8 mouse cellular contexts compared by ENCODE assay signal in the genomic region with DNA sequence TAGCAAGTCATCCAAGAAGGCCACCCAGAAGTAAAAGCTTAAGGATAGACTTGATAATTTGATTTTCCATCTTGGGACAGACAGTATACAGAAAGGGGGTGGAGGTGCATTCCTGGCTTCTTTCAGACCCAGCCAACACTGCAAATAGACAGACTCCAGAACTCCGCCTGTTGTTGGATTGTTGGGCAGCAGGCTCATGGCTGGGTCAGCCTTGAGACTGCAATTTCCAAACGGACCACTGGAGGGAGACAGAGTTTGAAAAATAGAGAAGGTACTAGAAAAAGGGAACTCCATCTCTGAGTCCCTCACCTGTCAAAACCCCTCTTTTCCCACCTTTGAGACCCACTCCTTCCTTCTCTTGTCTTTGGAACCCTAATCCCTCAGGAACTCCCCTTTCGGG. TPM values are rescaled to one million over a fixed set of nuclear protein-coding genes. Genes with fewer than 3 reads are reported as not detected.
DNase-seq lines count a peak whose midpoint lies in the region; ATAC-seq and TF ChIP-seq lines count a peak whose summit lies in the region.

No protein-coding gene starts in this region.

- peak; percentile 83 for TF ChIP-seq CTCF in intestine, postnatal 0 days (IDR thresholded peaks at IDR 0.05; ENCODE audit: low read depth)
- TF ChIP-seq CTCF in E14TG2a.4 (conservative IDR thresholded peaks at IDR 0.05; ENCODE audit: low read length) = peak; percentile 54
- TF ChIP-seq CTCF in cerebellum, adult 2 months (IDR thresholded peaks at IDR 0.05; ENCODE audit: borderline replicate concordance, insufficient read depth, low read depth, low read length) = peak; percentile 63

- H3K9ac ChIP-seq in intestine, postnatal 0 days (ENCODE audit: low read depth, low read length) = no peak overlapping the region
- H3K9ac ChIP-seq in intestine, embryonic 15.5 days = no peak overlapping the region
- no peak overlapping the region for H3K9ac ChIP-seq in midbrain, embryonic 14.5 days (replicated peaks; ENCODE audit: low read length)

- H3K4me2 ChIP-seq in intestine, postnatal 0 days (replicated peaks; ENCODE audit: low read depth) = no peak overlapping the region
- no peak overlapping the region for H3K4me2 ChIP-seq in intestine, embryonic 15.5 days (replicated peaks)
- no peak overlapping the region for H3K4me2 ChIP-seq in midbrain, embryonic 14.5 days (ENCODE audit: low read length)

- H3K4me1 ChIP-seq in intestine, postnatal 0 days (replicated peaks; ENCODE audit: control insufficient read depth, insufficient read depth, low read length) = no peaks in the 10 kb centered on the region
- H3K4me1 ChIP-seq in intestine, embryonic 15.5 days (replicated peaks) = no peaks in the 10 kb centered on the region
- peaks cover under 1% of the 10 kb centered on the region; the same call in 1 of the 2 replicates for H3K4me1 ChIP-seq in E14TG2a.4 (replicated peaks; ENCODE audit: low read depth, low read length)
- no peaks in the 10 kb centered on the region for H3K4me1 ChIP-seq in cerebellum, adult 2 months (ENCODE audit: control insufficient read depth, insufficient read depth, low read length)
- H3K4me1 ChIP-seq in midbrain, embryonic 14.5 days (ENCODE audit: control insufficient read depth, insufficient read depth, low read length) = no peaks in the 10 kb centered on the region

- no peak for TF ChIP-seq POLR2A in cerebellum, adult 2 months (IDR thresholded peaks at IDR 0.05; ENCODE audit: borderline replicate concordance, insufficient read depth, low read length)

- ATAC-seq in intestine, postnatal 0 days = no peak
- ATAC-seq in intestine, embryonic 15.5 days = no peak
- ATAC-seq in midbrain, embryonic 14.5 days (ENCODE audit: low FRiP score, low TSS enrichment) = 0 out of 2 replicates have a peak, but pooled peaks have one; percentile 19

- H3K27ac ChIP-seq in intestine, postnatal 0 days (ENCODE audit: low read depth, low read length) = no peak overlapping the region
- no peak overlapping the region for H3K27ac ChIP-seq in intestine, embryonic 15.5 days
- H3K27ac ChIP-seq in cerebellum, adult 2 months (ENCODE audit: insufficient read depth, low read length) = no peak overlapping the region
- H3K27ac ChIP-seq in midbrain, embryonic 14.5 days (replicated peaks; ENCODE audit: low read depth, low read length) = no peak overlapping the region

- peak; percentile 35 to 66 for DNase-seq in cerebellum, adult 2 months
- DNase-seq in gastrocnemius, adult 8-10 months (ENCODE audit: low spot score in 2 of 2) = peak; percentile 6 to 15
- DNase-seq in left cerebral cortex, adult 18-20 months (ENCODE audit: low spot score in 2 of 2) = peak; percentile 63 to 68
- peak; percentile 83 for DNase-seq in midbrain, embryonic 14.5 days
- peak; percentile 30 to 50 for DNase-seq in thymus, postnatal 10 days (ENCODE audit: low spot score in 2 of 2)

- H3K36me3 ChIP-seq in intestine, postnatal 0 days (ENCODE audit: control insufficient read depth, insufficient read depth) = no peaks in the 10 kb centered on the region
- no peaks in the 10 kb centered on the region for H3K36me3 ChIP-seq in intestine, embryonic 15.5 days
- no peaks in the 10 kb centered on the region for H3K36me3 ChIP-seq in E14TG2a.4 (ENCODE audit: insufficient read depth, low read length)
- no peaks in the 10 kb centered on the region for H3K36me3 ChIP-seq in midbrain, embryonic 14.5 days (ENCODE audit: control insufficient read depth, insufficient read depth, low read length)

- no peaks in the 10 kb centered on the region for H3K27me3 ChIP-seq in intestine, postnatal 0 days (replicated peaks; ENCODE audit: control insufficient read depth, insufficient read depth, low read length)
- no peaks in the 10 kb centered on the region for H3K27me3 ChIP-seq in intestine, embryonic 15.5 days (replicated peaks)
- H3K27me3 ChIP-seq in E14TG2a.4 (ENCODE audit: insufficient read depth, low read length) = peaks cover 42% of the 10 kb centered on the region
- H3K27me3 ChIP-seq in cerebellum, adult 2 months (ENCODE audit: control insufficient read depth, insufficient read depth, low read length) = no peaks in the 10 kb centered on the region
- peaks cover 14% of the 10 kb centered on the region; the same call in 1 of the 2 replicates for H3K27me3 ChIP-seq in midbrain, embryonic 14.5 days (ENCODE audit: control insufficient read depth, insufficient read depth, low read length)

- WGBS in intestine, postnatal 0 days = 36% methylated on average over 3 of the region's 3 CpGs
- WGBS in intestine, embryonic 15.5 days = 38% methylated on average over 3 of the region's 3 CpGs
- 32% methylated on average over 3 of the region's 3 CpGs for WGBS in cerebellum, adult 2 months
- WGBS in midbrain, embryonic 14.5 days = 39% methylated on average over 3 of the region's 3 CpGs

- no peaks in the 10 kb centered on the region for H3K9me3 ChIP-seq in intestine, postnatal 0 days (ENCODE audit: control insufficient read depth)
- no peaks in the 10 kb centered on the region for H3K9me3 ChIP-seq in intestine, embryonic 15.5 days
- no peaks in the 10 kb centered on the region for H3K9me3 ChIP-seq in E14TG2a.4 (ENCODE audit: low read length)
- no peaks in the 10 kb centered on the region for H3K9me3 ChIP-seq in midbrain, embryonic 14.5 days (ENCODE audit: control insufficient read depth, low read length)

- no peak overlapping the region for H3K4me3 ChIP-seq in intestine, postnatal 0 days (ENCODE audit: low read depth, low read length)
- no peak overlapping the region for H3K4me3 ChIP-seq in intestine, embryonic 15.5 days (replicated peaks)
- no peak overlapping the region for H3K4me3 ChIP-seq in E14TG2a.4 (replicated peaks; ENCODE audit: low read length)
- no peak overlapping the region for H3K4me3 ChIP-seq in cerebellum, adult 2 months (replicated peaks; ENCODE audit: insufficient read depth, low read depth, low read length)
- H3K4me3 ChIP-seq in midbrain, embryonic 14.5 days (replicated peaks; ENCODE audit: low read depth, low read length) = no peak overlapping the region

RNA-seq across cellular contexts. Expression of a gene that starts 5.9 kb away (rescaled TPM):
- 12.5 and 13.0 TPM in 2 replicates for polyA plus RNA-seq in intestine, postnatal 0 days (2015; fragmentation: Nextera tagmentation; extraction: Ambion mirVana)
- 30.8 and 31.4 TPM in 2 replicates for polyA plus RNA-seq in intestine, embryonic 15.5 days (2015; fragmentation: Nextera tagmentation; extraction: Ambion mirVana)
- 4.6 and 5.3 TPM in 2 replicates for polyA plus RNA-seq in cerebellum, adult 2 months (2012; rRNA removed)
- total RNA-seq in gastrocnemius, adult 8-10 months (2022) = 1 to 10 TPM; 2.8 to 5.0 (median 4.0) TPM
- 10 to 100 TPM; 22.2 to 22.9 TPM for total RNA-seq in left cerebral cortex, adult 18-20 months (2021)
- polyA plus RNA-seq in midbrain, embryonic 14.5 days (2014; fragmentation: Nextera tagmentation; extraction: Ambion mirVana) = 13.9 and 20.0 TPM in 2 replicates

Comparison
In these comparisons a context has a peak if more than half of its experiments do, and no peak if none do; other contexts are left out.
1. DNase-seq: peak in every context shown above with its lines; median percentile 83 in midbrain, embryonic 14.5 days; 66 in left cerebral cortex, adult 18-20 months; 50 in cerebellum, adult 2 months; 40 in thymus, postnatal 10 days; 10 in gastrocnemius, adult 8-10 months.